Mouse (Mus musculus) monocyte, adult 2 months (primary cell): ENCODE data around the gene Prnd.
A peak's percentile ranks its signal among the peaks of the same experiment; 100 is the strongest.

Experiments
- DNase-seq, 2 experiments: peaks; one replicate each; pipeline ENCODE4 v3.0.0; 2022; ENCODE audit warnings: low spot score in 2 of 2, low read depth in 1 of 2

Prnd gene

DNA sequence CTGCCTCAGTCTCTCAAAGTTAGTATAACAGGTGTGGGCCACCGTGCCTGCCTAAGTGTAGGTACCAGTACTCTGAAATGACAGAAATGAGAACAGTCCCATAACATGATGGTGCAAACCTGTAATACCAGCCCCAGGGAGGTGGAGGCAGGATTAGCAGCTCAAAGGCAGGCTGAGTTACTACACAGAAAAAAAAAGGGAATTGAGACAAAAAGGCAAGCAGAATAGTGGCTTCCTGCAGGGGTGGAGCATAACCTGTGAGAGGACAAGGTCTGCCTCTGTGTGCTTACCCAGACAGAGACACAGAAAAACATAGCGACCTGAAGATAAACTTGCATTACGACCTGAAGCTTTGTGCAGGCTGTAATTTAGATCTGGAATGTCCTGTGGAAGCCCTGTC is 26.0 kb downstream of the Prnd start:
- DNase-seq, result no peak

GRCm38 (mm10) chr2:131980866-131981265 is 30.2 kb downstream of the Prnd start:
- no peak for DNase-seq

DNA sequence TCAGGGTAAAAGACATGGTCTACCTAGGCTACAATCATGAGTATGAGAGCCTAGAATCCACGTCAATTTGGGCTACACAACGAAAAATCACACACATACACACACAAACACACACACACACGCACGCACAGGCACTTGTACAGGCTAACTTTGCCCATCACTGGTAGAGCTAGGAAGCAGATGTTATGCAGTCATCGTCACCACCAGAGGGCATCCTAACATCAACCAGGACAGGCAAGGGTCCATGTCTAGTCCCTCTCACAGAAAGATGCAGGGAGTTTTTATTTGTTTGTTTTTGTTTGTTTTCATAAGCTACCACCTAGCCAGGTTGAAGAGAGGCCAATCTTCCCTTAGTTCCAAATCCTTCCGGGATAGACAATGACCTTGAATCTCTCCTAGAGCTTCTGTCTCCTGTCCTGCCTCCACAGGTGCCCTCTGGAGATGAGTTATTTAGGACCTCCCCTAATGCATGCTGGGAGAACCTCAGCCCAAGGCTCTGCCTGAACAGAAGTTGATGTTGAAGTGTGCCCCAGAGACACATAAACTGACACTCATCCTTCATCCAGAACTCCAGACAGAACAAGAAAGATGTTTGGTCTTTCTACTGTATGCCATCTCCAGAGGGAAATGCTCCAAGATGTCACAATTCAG is 32.0 kb downstream of the Prnd start:
- DNase-seq, result peak in 1 of 2 experiments; percentile 23

- no peak for DNase-seq
Measured at GRCm38 (mm10) chr2:131987950-131988349, 37.3 kb downstream of the Prnd start.

GRCm38 (mm10) chr2:131988550-131988949 is 37.9 kb downstream of the Prnd start:
- no peak for DNase-seq

GRCm38 (mm10) chr2:131992487-131992886 is 41.8 kb downstream of the Prnd start:
- DNase-seq, result no peak

DNA sequence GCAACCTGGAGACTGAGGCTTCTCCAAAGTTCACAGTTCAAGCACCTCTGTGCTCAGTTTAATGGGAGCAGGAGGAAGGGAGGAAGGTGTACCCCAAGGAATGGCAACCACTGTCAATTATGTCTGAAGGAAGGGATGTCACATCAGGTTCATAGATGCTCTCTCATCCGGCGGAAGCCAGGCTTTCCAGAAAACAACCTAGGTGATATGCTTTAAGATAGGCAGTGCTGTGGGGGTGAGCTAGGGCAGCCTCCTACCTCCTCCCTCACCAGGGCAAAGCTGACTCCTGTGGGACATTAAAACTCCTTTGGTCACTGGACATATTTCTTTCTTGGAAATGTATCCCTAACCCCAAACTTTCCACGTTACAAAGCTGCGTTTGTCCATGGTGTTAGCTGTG is 42.5 kb downstream of the Prnd start:
- DNase-seq, result no peak

DNA sequence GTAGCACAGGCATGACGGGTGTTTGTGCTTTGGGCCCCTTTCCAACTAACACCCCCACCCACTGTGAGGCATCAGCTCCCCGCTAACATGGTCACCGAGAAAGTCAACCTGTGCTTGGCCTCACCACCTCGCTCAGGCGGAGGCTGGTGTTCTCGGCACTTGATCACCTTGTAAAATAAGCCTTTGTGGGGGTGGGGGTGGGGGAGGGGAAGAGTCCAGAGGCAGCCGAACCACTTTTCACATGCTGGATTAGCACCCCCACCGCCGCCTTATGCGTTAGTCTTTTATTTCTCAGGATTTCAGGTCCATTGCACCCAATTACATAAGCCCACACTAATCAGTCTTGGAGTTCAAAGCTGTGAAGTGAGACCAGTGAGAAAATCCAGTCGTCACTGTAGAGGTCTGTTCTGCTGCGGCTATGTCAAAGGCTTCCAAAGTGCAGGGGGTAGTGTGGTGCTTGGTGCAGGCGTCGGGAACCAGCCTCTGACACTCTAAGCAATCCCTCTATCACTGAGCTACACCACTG is 43.0 kb downstream of the Prnd start:
- no peak for DNase-seq

DNA sequence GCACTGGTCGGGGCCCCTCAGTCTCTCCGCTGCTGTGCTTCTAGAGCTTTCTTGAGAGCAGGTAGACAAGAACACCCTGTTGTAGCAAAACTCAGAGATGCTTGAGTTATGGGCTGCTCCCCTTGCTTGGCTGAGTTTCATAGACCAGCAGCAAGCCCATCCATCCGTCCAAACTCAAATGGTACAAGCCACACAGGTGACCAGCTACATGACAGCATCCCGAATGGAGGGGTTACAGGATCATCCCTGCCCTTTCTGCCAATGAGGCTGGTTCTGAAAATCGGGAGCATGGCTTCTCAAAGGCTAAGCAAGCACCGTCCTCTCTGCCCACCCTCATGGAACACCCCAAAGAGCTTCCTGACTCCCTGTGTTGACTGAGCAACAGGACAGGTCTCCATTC is 44.3 kb downstream of the Prnd start:
- DNase-seq, result no peak

GRCm38 (mm10) chr2:131995742-131996141 is 45.1 kb downstream of the Prnd start:
- no peak for DNase-seq

DNA sequence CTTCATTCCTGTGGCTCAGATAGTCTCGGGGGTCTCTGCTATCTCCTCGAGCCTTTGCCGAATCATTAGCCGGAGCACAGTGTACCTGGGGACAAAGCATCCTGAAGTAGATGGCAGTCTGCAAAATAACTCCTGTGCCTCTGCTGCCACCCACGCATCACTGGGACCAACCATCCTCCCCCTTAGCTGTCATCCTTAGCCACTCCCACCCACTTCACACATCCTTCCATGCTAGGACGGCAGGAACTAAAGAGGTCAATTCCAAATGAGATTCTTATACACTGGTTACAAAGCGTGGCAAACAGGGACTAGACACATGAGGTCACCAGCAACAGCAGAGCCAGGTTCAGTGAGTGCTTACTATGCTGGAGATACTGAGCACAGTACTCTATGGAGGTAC is 45.7 kb downstream of the Prnd start:
- no peak for DNase-seq

DNA sequence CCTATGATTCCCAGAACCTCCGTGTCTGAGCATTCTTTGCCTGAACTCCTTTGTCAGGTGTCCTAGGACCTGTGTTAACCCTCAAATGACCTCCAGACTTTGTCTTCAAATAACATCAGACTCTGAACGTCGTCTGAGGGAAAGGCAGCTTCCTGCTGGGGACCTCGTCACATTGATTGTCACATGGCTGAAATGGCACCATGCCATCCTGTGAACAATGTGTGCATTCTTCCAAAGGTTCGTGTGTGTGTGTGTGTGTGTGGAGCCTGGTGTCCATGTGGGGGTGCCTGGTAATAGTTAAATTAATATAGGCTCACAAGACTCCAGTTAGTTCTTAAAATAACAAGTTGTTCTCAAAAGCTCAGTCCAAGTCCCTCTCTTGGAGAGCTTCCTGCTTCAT is 46.7 kb downstream of the Prnd start:
- DNase-seq, result no peak

- DNase-seq, result no peak
Measured at GRCm38 (mm10) chr2:132001696-132002334, 51.2 kb downstream of the Prnd start.

DNA sequence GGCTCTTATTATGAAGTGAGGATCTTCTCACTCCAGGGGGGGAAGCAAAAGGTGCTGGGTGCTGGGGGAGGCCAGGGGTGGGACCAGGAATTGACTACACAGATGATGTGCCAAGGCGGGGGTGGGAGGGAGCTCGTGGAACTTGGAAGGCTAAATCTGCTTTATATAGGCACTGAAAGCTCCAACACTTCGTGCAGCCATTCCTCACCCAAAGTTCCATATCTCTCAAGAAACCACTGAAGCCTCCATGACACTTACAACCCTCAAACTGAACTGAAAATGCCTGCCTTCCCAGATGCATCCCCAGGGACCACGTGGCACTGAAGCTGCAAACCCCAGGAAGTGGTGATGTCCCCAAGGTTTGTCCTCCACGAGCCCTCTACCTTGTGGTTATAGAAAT is 53.3 kb downstream of the Prnd start:
- no peak for DNase-seq

DNA sequence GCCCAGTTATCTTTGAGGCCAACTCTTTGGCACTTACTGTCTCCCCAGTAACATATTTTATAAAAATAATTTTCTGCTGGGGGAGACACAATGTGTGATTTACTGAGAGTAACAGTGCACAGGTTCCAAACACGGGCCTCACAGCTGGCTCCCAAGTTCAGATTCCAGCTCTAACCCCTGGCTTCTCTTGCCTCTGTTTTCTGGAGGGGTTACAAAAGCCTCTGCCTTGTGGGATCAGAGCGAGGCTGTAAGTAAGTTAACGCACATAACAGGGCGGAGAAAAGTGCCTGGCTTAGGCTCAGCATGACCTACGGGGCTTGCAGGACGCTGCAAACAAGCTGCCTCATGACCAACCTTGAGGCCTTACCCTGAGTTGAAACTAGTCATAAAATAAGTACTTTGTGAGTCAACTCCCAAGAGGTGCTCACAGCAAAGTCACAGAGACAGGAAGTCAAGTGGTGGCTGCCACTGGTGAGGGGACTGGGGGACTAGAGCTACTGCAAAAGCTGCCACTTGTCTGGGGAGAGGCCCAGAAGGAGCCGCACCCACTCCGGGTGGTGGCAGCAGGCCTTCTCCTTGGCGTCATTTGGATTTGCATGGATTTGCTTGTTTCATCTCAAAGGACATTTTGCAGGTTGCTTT is 54.0 kb downstream of the Prnd start:
- no peak for DNase-seq

GRCm38 (mm10) chr2:132005445-132005844 is 54.8 kb downstream of the Prnd start:
- DNase-seq, result no peak
